Mouse (Mus musculus): ENCODE measurements around the gene Rbks. TPM values are rescaled to one million over a fixed set of nuclear protein-coding genes. Genes with fewer than 3 reads are reported as not detected.

Rbks gene
- 8.2 to 14.9 TPM (median 10.7 TPM) in 4 replicates for total RNA-seq (2023; ENCODE audit: inconsistent age)

DNA sequence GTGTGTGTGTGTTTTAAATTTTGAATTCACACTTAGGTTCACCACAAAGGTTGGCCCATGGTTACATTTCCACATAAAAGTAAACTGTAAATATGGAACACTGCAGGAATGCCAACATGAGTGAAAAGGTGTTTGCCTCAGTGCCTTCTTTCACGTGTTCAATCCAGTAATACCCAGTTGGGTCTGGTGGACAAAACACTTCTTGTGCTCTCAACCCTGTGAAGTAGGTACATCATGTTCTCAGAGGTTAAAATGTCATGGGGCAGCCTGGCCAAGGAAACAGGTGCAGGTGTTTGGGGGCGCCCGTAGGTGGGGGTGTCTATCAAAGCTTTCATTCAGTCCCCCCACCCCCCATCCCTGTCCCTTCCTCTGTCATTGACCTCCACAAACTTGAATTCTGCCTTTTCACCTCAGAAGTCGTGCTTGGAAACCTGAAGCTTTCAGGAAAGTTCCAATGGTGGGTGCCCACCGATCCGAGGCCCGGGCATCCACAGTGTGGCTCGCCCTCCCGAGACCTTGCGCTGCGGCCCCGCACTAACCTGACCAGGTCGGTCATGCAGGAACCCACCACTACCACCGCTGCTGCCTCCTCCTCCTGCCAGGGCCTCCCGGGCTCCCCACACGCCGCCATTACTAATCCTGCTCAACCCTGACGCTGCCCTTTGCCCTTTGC, at the start of gene Rbks:
Gene Rbks, minus strand, starts transcription at position 657 of the 673 bp plus-strand sequence.

DNA sequence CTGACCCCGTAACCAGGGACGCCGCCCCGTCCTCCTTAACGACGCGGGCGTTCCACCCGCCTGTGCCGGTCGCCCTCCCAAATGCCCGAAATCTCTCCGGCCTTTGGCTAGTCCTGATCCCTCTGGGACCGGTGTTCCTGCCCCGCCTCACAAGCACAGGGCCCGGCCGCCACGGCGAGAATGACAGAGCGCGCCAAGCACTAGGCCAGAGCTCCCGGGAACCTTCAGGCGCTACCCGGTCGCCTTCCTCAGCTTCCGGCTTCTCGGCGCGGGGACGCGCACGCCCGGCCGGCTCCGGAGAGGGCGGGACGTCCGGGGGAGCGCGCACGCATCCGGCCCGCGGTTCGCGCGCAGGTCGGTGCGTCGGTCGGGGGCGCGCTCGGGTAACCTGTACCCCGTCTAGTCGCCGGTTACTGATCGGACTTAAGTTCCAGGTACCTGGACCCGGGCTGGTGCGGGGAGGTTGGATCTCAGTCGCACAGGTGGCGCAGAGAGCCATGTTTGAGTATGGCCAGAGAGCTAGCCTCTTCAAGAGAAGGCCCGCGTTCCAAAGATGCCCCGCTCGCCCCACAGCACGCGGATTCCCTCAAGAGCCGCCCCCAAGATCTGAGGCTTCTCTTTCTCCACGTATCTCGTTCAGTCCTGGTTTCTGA, 343 bp upstream of the Rbks start, which contains the start of gene Babam2:
Gene Babam2, plus strand, starts transcription at position 41 of the 653 bp plus-strand sequence.

DNA sequence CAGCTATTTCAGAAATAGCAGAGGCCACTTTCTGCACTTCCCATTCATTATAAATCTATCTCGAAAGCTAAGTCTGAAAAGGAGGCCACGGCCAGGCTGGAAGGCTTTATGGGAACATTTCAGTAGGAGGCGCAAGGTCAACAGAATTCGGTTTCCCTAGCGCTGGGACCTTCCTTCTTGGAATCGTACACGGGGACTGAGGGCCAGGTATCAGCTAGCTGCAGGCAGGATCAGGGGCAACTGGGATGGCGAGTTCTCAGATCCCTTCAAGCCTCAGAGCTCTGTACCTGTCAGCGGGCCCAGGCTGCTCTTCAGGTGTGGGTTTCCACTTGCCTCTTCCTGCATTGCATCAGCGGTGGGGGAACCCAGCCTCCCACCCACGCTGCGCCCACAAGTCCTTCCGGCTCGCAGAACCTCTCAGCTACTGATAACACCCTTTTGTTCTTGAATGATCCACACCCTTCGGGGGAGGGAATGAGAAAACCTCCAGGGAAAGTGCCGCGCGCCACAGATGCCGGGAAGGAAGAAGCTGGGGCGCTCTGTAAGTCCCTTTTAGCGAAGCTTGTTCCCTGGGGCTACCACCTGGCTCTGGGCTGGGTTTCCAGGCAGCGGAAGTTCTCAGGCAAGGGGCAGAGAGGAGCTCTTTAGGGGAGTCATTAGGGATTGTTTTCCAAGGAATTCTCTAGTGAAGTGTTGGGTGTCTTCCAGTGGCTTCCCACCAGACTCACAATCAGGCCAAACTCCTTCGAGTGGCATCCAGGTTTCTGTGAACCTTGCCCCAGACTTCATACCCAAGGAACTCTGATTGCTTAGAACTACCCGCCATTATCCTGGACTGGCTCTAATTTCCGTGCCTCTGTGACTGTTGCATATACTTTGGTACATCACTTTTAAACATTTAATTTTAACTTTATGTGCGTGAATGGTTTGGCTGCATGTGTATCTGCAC, 100.7 kb downstream of the Rbks start, which contains the start of gene Mrpl33:
Gene Mrpl33, plus strand, starts transcription at position 455 of the 949 bp plus-strand sequence.

Other genes starting within 250 kb of the Rbks start
- gene Zfp512, start 245.2 kb downstream of the Rbks start, total RNA-seq (2023; ENCODE audit: inconsistent age): 35.6 to 38.0 TPM (median 36.5 TPM) in 4 replicates
- gene 4930548H24Rik, start 211.9 kb downstream of the Rbks start, total RNA-seq (2023; ENCODE audit: inconsistent age): 1.6 to 2.4 TPM (median 1.9 TPM) in 4 replicates
- gene Gpn1, start 202.9 kb downstream of the Rbks start, total RNA-seq (2023; ENCODE audit: inconsistent age): 49.8 to 59.9 TPM (median 54.2 TPM) in 4 replicates
- 75.1 to 77.4 TPM (median 75.4 TPM) in 4 replicates for gene Slc4a1ap, start 170.6 kb downstream of the Rbks start, total RNA-seq (2023; ENCODE audit: inconsistent age)
- 24.9 to 32.1 TPM (median 27.0 TPM) in 4 replicates for gene Supt7l, start 169.8 kb downstream of the Rbks start, total RNA-seq (2023; ENCODE audit: inconsistent age)
- gene Mrpl33, start 100.7 kb downstream of the Rbks start, total RNA-seq (2023; ENCODE audit: inconsistent age): 72.9 to 106 TPM (median 82.5 TPM) in 4 replicates
- 43.2 to 66.7 TPM (median 56.1 TPM) in 4 replicates for gene Babam2, start 57 bp upstream of the Rbks start, total RNA-seq (2023; ENCODE audit: inconsistent age)